Mouse (Mus musculus) adrenal gland, postnatal 25 days (tissue): ENCODE results near the gene Tnfaip3. TPM values are rescaled to one million over a fixed set of nuclear protein-coding genes. Genes with fewer than 3 reads are reported as not detected.

ENCODE experiments used
- DNase-seq: peaks from one replicate; pipeline ENCODE4 v3.0.0; 2021; ENCODE audit warnings: mixed read lengths
- total RNA-seq: library from RNA; stranded (reverse); gene quantifications from 2 replicates; pipeline ENCODE4 v1.2.3, GENCODE M21; 2021

Gene Tnfaip3
- total RNA-seq, 1 experiment from 2014 or later = 6.5 TPM

DNA sequence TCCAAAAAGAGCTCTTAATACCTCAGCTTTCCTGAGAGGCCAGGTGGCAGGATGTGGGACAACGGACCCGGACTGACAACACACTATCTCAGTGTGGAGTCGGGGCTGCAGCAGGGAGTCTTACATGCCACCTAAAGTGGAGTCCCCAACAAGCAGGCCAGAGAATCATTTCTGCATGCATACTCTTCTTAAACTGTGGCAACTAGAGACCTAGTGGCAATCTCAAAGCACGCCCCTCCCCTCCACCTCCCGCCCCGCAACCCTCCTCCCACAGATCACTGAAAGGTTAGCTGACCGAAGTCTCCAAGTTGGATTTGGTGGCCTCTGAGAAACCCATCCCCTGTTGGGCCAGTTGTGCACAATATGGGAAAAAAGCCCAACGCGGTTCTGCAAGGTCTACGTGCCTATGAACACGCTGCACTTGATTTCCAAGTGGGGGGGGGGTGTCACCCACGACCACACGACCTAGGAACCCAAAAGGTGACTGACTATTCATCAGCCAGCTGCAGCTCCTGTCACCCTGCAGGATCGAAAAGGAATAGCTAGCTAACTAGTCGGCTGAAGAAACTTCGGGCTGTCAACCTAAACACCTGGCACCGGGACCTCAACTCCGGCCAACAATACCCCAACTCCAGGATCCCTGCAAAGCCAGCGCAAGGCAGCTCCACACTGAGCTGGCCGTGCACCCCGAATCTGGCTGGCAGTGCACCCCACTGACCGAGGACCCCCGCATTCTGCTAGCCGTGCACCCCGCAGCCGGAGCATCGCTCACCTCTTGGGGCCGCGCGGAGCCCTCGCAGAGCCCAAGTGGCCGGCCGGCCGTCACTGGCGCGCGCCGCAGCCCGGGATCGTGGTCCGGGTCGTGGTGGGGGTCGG lies 838 bp downstream of the Tnfaip3 start:
- peak; percentile 13 for DNase-seq

DNA sequence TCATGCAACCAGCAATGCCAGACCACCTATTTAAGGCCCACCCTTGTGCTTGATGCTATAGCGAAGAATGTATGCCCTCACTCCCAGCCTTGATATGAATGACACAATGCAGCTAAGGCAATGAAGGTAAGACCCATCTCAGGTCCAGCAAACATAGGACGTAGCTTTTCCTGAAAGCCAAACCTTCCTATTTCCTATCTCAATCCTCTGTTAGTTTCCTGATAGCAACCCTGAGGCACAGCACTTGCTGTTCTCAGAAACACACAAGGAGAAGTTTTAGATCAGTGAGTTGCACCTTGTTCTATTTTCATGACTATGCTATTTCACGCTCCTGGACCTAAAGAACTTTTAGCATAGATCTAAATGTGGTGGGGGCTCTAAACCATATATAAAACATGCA lies 2.1 kb downstream of the Tnfaip3 start:
- DNase-seq = no peak

DNA sequence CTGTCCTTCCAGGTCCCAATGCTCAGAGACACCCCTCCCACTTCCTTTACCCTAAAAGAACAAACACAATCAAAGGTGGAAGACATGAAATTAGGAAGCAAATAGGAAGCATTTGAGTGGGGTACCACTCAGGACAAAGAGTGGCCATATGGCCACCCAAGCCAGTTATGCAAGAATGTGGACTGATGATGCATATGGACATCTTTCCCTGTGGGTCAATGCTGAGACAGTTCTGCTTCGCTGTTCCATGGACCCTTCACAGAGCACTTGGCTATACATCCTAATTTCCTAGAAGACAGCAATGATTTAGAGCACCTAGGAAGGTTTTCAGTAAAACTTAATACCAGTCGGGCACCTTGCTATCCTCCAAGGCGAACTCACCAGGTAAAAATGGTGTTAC lies 2.8 kb downstream of the Tnfaip3 start:
- DNase-seq = no peak

DNA sequence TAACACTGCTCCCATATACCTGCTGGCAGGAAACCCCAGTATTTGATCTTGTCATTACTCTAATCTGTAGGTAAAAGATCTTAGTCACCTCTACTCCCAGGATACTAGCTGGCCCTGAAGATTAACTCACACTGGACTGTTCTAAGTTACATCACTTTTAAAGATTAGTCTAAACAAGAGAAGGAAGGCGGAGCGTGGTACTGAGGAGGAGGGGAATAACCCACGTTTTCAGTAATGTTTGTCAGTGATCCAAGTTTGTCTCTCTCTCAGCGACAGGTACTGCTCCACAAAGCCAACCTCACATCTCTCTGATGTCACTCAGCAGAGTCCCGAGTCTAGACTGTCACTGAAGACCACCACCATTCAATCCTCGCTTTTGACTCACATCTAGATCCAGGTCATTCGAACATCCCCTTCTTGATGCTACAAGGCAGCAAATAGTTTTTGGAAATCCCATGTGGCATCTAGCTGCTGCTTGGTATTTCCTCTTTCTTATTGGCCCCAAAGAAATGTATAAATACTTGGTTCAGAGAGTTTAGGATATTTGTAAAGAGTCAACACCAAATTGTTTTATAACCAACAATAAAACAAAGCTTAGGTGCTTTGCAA lies 3.5 kb downstream of the Tnfaip3 start:
- DNase-seq = no peak

DNA sequence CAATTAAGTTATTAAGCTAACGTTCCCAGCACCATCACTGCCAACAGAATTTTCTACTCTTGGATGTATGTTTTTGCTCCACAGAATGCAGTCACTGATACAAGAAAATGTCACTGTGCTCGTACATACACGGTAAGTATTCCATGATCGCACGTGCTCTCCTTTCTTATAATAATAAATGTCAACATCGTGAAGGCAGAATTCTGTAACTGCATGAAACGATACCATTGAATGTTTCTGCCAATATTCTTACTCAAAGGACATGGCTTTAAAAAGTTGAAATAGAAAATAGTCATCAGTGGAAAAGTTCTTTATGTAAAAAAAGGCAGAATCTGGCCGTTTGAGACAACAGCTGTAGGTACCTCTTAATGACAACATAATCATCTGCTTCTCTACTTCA lies 5.0 kb downstream of the Tnfaip3 start:
- no peak for DNase-seq

DNA sequence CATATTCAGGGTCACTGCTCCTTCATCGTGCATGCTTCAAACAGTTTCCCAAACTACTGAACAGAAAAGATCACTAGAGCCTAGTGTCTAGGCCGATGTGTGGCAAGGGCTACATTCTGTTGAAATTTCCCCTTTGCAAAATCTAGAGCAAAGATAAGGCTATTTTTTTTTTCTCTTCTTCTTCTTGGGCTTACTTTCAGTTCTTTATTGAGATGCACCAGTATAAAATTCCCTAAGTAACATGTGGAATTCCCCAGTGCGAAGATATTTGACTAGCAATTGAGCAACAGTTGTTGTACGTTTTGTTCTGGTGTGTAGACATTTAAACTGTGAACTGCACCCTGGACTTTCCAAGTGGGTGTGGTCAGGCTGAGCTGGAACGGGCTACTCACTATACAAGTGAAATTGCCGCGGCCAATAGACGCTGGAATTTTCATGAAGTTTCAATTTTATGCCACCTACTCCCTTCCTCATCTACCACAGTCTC lies 6.2 kb downstream of the Tnfaip3 start:
- DNase-seq = no peak

DNA sequence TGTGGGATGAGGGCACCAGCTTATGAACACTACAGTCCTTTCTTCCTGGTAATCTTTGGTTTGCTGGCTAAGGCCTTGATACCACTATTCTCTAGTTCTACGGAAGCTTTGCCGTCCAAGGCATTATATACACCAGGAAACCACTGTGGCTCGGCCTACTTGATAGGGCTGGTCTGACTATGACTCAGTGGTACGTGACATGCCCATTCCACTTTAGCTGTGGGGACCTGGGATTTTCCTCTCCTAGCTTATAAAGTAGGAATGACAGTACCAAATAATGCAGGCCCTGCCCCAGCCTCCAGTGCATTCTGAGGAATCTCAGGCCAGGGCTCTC lies 6.9 kb downstream of the Tnfaip3 start:
- DNase-seq = no peak

DNA sequence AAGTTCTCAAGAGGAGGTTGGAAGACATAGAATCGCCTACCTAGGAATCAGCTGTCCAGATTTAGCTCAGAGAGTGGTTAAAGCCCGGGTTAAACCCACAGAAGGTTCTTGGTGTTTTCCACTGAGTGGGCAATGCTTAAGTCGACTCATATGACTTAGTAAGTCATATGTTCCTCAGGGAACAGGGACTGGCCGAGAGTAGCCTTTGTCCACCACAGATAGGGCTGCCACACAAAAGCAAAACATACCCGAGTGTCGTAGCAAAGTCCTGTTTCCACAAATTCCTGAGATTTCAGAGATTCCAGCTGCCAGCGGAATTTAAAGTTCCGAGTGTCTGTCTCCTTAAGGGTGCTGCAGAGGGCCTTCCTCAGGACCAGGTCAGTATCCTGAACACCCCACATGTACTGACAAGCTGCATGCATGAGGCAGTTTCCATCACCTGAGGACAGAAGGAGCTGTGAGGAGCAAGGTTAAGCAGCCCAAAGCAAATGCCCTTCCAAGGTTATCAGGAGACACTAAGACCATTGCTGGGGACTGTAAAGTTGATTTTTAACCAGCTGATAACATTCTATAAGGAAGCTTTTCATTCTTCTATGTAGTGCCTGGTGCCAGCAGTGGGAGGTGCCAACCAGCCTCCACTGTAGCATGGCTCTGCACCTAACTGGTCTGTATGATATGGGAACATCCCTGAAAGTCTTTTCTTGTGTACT lies 7.4 kb downstream of the Tnfaip3 start:
- DNase-seq = no peak

DNA sequence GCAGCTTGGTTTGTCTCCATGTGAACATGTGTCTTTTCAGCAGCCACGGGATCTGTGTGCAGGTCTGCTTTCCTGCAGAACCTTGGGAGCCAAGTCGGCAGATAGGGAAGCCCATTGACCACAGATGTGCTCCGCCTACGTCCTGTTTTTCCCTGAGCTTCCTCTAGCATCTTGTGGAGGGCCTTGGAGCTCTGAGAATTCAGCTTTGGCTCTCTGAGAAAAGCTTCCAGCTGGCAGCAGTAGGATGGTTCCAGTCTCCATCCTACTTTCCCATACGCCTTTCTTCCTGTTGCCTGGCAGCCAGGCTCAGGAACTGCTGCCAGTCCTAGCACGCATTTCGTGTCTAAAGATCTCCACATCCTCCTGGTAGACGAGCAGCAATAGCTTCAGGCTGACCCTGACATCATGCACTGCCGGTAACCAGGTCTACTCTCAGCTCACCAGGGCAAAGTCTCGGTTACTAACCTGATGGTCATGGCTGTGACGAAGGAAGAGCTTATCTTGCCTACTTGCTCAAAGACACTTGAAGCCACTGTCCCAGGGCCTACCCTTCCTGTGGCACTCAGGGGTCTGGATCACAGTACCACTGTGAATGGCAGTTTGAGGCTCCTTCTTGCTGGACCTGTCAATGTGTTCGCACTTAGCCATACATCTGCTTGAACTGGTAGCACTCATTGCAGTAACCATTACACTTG lies 13.2 kb downstream of the Tnfaip3 start:
- DNase-seq = no peak

DNA sequence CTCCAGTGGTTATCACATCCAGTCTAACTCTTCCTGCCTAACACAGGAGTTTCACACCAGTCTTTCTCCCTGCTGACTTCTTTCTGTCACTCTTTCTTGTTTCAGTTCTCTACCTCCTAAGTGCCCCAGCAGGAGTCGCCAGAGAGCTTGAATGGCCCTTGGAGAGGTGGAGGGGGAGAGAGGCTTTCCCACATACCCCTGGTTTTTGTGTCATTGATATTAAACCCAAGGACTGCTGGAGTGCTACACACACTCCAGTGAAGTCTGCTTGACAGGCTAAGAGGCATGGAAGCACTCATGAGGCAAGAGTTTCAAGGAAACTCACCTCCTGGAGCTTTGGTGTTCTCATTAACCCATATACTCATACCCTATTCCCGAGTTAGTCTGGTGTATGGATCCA lies 16.0 kb downstream of the Tnfaip3 start:
- DNase-seq = no peak

DNA sequence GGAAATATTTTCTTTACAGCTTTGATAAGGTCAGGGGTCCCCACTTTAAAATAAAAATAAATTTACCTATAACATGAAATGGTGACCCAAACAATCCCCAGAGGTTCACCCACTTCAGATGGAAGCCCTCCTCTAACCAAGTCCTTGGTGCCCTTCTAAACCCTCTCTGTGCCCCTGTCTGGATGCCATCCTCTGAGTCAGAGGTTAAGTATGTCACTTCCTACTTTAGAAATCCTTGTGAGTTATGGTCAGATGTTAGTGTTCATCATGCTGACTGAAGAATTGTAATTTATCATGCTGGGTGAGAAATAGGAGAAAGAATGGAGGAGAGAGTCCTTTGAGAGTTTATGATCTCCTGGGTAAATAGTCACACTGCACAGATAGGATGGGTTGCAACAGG lies 19.1 kb downstream of the Tnfaip3 start:
- DNase-seq = no peak

DNA sequence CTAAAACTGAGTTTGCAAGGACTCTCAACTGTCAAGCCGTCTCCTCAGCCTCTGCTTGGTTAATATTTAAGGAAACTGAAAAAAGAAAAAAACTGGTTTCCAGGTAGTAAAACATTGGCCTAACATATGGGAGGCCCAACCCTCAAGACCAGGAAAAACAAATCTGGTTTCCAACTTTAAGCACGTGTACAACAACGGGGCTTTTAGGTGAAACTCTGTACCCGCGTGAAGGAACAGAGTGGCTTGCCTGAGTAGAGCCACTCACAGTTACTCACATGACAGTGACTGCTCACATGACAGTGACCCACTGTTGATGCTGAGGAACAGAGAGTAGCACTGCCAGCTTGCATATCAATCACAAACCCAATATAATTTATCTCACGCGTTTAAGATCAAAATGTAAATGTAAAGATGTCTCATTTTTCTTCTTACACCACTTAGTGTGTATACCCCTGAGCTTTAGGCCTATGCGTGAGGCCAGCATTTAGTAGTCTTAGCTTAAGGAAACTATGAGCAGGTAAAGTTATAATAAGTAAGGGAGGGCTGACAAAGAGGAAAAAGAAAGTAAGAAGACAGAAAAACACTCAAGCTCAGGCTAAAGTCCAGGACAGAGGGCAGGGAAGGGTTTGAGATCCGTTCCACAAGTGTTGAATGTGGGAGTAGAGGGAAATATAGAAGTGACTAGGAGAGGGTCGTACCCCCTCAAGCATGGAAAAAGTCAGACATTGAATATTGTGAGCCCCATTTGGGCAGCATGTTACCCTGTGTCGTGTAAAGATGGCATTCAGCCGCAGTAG lies 19.8 kb downstream of the Tnfaip3 start:
- no peak for DNase-seq

DNA sequence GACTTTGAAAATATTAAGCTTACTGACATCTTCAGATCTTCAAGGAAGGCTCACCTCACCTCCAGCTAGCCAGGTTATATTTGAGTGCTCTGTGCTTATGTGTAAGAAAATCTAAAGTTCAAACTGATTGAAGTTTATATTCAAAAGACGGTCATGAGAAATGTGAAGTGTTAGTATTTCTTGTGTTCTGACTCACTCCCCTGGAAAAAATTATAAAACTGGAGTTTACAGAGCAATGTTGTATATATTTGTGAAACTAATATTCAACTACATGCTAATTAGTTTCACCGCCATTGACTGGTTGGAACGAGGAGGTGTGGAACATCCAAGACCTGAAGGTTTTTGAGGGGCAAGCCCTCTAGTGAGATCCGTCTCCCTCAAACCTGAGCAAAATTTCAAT lies 22.5 kb downstream of the Tnfaip3 start:
- no peak for DNase-seq

DNA sequence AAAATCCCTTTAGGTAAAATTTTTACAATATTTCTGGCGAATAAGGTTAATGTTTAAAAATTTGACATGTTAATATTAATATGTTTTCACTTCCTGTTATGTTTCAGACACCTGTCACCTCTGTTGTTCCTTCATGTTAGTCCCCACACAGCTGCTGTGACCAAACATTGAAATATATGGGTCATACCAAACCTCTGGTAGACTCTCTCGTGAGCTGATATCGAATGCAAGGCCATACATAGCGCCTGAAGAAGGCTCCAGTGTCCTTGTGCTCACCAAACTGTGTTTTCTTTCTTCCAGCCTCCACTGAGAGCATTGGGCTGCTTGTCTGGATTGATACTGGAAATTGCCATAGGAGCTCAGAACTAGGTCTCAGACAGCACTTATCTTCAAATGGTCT lies 24.4 kb downstream of the Tnfaip3 start:
- no peak for DNase-seq

DNA sequence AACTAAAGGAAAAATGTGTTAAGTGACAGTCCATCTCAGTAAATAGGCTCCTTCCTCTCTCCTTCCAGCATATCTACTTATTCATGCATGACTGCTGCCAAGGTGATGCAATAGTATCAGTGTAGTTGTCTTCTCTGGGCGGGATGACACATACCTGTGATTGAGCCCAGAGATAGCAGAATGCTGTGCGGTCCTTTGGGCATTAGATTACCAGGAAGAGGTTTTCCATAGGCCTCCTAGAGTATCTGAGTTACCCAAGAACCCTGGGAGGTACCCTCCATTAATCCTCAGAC lies 27.6 kb downstream of the Tnfaip3 start:
- no peak for DNase-seq

DNA sequence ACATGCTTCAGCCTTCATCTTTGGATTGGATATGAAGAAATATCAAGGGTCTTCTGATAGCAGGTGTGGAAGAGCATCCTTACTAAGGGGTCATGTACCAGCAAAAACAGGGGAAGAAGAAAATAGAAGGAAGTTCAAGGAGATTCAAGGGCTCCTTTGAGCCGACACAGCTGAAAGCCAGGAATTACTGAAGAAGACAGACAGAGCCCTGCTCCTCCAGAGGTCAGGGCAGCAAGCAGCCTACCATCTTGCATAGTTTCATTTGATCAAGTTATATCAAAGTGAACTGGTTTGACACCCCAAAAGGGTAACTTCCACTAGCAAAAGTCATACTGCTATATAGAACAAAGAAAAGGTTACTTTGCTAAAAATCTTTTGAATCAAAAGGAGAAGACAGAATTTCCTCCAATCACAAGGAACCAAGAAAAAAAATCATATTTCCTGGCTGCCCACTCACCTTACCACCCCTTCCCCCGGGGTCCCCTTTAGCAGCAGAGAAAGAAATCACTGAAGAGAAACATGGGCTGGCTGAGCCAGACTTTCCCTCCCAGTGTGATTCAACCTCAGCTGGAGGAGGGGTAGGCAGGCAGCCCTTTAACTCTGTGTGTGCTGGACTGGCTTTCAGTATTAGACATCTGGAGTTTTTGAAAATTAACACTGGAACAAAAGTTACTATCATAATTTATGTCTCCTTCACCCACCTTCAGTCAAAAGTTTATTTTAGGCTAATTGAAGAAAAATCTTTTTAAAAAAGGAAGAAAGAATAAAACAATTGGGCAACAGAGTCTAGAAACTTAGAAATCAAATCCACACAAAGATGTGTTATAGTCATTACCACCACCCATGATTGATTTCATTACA lies 28.2 kb downstream of the Tnfaip3 start:
- no peak for DNase-seq

DNA sequence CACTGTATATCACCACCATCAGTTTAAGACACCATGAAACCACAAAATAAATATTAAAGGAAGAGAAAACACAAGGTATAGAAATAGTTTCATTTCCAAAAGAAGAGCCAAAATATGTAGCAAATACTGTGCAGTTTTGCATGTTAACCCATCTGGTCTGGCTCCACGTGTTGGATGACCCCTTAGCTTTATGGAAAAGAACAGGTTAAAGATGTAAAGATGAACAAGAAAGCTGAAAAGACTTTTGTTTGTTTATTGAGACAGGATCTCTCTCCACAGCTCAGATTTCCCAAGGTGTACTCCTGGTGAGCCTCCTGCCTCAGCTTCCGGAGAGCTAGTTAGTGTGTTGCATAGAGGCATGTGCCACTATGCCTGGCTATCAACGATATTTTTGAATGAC lies 29.9 kb downstream of the Tnfaip3 start:
- DNase-seq = no peak

DNA sequence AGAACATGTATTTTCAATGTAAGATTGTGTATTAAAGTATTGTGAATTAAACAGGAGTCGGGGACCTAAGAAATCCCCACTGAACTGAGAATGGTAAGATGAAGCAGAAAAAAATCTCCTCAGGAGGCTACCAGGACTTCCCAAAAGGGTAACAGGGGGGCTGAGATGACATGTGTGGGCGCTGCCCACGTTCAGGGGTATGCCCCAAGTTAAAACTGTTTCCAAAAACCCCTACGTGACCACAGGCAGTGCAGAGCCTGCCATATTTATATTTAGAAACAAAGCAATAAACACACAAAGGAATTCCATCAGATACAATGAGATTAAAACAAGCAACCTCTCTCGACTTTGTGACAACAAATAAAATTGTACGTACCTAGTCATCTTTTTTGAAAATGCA lies 31.9 kb downstream of the Tnfaip3 start:
- DNase-seq = no peak

DNA sequence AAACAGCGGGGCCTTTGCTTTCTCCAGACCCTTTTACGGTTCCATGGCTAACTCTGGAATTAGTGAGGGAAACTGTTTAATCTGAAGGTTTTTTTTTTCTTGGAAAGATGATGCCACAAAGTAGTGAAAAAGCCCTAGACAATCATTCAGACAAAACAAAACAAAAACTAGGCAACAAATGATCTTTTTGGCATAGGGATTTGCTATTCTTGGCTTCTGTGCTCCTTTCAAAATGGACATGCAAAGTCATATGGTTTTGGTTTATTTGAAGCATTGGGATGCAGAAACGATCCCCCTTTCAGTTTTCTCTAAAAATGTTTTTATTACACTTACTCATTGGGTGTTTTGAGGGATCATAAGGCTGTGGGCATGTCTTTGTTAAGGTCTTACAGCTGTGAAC lies 41.0 kb downstream of the Tnfaip3 start:
- no peak for DNase-seq

DNA sequence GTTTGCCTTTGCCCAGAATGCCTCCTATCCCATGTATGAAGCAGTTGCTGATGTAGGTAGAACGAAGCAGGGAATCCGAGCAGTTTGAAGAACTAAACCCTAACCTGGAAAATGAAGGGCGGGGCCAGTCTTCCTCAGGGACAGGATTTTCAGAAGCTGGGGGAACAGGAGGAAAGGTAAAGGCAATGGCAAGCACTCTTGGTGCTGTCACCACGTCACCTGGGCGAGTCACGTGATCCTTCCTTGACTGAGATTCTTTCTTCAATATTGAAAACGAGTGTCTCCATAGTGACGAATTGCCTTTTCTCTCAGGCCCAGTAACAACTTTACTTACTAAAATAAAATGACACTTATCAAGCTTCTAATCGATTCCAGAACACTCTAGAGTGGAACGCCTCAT lies 48.6 kb downstream of the Tnfaip3 start:
- DNase-seq = no peak

DNA sequence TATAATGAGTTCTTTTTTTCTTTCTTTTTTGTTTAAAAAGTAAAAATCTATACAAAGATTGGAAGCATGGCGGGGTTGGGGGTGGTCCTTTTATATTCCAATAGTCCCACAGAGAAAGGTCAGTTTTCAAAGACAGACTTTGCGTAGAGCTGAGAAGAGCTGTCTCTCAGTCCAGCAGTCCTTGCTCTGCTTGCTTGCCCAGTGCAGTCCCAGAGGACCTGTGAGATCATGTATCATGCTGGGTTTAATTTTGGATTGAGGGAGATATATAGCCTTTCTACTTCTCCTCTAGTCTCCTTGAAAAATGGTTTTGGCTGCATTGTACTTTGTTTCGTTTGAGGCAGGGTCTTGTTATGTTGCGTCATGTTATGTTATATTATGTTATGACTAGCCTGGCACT lies 49.9 kb downstream of the Tnfaip3 start:
- DNase-seq = no peak
